Mouse (Mus musculus) inflammation-experienced regulatory T-cells, adult 6 months (primary cell): ENCODE results near the gene St3gal3. TPM values are rescaled to one million over a fixed set of nuclear protein-coding genes. Genes with fewer than 3 reads are reported as not detected.

ENCODE experiments used
- ATAC-seq: one replicate; pipeline ENCODE4 v1.8.0; 2017
- polyA plus RNA-seq, 3 experiments: library from polyadenylated mRNA; unstranded; fragments of 100-300 nt; shearing (Covaris generic); gene quantifications; one replicate each; pipeline ENCODE4 v1.2.1; 2017

St3gal3 gene
- polyA plus RNA-seq, 3 experiments from 2014 or later: 0.40 to 2.4 (median 1.3) TPM

- ATAC-seq: no peak
These were observed 90.2 kb downstream of the St3gal3 start for GRCm38 (mm10) chr4:118044510-118044909.

DNA sequence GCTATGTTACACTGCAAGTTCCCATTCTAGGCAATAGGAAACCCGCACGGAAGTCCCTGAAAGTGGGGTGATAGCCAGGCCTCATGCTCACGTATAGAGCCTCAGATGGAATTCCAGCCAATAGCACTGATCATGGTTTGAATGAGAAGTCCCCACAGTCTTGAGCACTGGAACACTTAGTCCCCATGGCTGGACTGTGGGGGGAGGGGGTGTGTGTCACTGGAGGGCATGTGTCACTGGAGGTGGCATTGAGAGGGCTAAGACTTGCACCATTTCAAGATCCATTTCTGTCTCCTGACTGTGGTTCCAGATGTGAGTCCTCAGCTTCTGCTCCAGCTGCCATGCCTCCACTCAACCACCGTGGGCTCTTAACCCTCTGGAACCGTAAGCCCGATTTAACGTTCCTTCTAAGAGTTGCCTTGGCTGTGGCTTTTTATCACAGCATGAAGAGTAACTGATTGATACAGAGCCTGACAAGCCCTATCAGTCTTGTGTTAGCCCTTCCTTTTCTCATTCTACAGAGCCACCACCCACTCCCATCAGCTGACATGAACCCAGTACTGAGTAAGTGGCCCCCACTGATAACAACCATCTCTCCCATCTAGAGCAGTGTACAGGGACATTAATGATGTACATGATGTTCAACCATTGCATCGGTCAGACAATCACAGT is 91.2 kb downstream of the St3gal3 start:
- ATAC-seq: no peak

- ATAC-seq: no peak
These were observed 91.9 kb downstream of the St3gal3 start for GRCm38 (mm10) chr4:118042671-118043320.

DNA sequence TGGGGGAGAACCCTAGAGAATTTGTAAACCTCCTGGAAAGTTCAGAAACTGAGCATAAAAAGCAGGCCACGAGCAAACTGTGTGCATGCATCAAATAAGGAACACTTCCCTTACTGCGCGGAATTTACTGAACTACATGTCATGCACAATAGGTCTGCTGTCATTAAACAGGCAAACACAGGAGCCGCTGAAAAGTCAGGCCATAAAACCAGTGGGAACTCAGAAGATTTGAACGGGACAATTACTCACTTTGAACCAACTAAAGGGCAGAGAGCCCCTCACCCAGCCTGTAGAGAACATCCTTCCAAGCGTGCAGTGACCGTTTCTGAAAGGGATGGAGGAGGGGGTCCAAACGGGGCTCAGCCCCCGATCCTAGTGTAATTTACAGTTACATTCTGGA is 93.6 kb downstream of the St3gal3 start:
- no peak for ATAC-seq

DNA sequence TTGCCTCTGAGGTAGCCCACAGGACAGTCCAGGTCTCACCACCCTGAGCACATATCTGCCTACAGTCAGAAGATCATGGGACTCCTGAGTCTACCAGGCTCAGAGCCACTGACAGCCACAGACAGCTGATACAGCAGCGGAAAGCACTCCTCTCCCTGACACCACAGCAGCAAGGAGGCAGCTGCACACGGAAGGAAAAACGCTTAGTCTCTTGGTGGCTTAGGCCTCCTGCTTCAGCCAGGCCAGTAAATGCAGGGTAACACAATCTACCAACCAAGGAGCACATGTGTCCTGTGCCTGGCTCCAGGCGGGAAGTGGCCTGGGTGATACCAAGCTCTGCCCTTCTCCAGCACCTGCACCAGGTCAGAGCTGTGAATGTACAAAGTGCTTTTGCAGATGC is 94.1 kb downstream of the St3gal3 start:
- no peak for ATAC-seq

DNA sequence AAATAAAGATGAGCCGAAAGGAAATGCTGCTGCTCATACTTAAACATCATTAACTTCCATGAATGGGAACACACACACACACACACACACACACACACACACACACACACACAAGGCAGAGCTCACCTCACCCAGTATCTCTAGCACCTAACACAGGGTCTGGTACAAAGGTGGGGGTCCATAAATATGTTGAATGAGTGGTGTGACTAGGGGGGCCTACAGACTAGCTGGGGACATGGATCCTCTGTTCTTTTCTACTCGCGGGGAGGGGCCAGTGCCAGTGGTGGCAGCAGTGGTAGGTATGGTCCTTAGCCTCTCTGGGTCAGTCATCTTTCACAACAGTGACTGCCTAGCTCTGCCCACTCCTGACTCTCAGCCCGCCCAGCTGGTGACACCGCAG is 94.8 kb downstream of the St3gal3 start:
- ATAC-seq: no peak

DNA sequence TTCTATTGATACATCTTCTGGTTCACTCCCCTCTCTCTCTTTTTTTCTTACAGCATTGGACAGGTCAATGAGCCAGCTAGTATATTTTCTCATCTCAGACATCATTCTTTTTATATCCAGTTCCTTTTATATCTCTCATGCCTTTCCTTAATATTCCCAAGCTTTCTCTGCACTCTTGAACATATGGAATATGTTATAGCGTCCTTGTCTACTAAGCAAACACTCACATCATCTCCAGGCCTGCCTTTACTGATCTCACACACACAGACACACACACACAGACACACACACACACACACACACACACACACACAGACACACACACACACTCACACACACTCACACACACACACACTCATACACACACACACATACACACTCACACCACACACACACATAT is 96.7 kb downstream of the St3gal3 start:
- no peak for ATAC-seq

GRCm38 (mm10) chr4:118037406-118037805 is 97.3 kb downstream of the St3gal3 start:
- no peak for ATAC-seq

DNA sequence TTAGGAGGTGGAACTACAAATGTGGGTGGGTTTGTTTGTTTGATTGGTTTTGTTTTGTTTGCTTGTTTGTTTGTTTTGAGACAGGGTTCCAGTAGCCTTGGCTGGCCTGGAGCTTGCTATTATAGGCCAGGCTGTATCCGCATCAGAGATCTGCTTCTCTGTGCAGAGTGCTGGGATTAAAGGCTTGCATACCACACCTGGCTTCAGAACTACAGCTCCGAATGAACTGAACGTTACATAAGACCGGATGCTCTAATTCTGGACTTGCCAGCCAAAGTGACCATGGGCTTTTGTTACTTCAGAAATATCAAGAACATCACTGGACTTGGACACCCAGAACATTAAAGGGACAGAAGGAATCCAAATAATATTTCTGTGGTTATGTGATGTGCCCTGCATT is 98.2 kb downstream of the St3gal3 start:
- no peak for ATAC-seq

- no peak for ATAC-seq
These were observed 99.6 kb downstream of the St3gal3 start for GRCm38 (mm10) chr4:118035090-118035489.

GRCm38 (mm10) chr4:118033026-118033425 is 101.7 kb downstream of the St3gal3 start:
- no peak for ATAC-seq

DNA sequence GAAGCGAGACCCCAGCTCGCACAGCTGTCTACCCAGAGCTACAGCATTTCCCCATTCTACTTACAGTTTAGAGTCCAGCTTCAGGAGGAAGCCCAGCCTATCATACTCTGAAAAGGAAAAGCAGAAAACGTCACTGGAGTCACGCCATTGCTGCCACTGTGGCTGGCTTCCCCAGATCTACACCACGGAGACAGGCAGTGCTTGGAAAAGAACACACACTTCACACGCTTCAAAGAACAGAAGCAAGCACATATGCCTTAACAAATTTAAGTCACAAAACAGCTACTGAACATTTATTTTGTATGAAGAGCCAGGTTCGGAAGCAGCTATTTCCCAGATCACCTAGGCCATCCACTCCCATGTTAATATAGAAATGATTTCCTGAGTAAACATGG is 102.9 kb downstream of the St3gal3 start:
- ATAC-seq: no peak

DNA sequence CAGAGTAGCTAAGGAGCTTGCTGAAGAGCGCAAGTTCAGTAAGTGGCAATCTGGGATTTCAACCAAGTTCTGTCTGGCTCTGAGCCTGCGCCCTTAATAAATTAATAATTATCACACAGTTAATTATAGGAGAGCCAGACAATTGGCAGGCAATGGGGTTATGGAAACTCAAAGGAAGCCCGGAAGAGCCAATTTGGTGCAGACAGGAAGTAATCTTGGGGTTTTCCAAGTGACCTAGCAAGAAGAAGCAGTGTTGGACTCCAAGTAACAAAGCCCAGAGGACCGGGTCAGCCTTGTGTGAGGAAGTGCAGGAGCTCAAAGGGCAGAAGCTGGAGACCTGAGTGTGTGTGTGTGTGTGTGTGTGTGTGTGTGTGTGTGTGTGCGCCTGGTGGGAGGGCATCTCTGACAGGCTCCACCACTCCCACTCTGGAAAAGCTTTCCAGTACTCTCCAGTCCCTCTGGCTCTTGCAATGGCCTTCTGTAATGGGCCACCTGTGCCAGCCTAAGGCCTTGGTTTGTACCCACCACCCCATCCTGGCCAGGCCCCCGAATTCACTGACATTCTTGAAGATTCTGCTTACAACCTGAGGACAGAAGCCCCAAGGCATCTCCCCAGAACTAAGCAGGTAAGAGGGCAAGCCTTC is 103.5 kb downstream of the St3gal3 start:
- ATAC-seq: no peak

GRCm38 (mm10) chr4:118030330-118030729 is 104.4 kb downstream of the St3gal3 start:
- no peak for ATAC-seq

DNA sequence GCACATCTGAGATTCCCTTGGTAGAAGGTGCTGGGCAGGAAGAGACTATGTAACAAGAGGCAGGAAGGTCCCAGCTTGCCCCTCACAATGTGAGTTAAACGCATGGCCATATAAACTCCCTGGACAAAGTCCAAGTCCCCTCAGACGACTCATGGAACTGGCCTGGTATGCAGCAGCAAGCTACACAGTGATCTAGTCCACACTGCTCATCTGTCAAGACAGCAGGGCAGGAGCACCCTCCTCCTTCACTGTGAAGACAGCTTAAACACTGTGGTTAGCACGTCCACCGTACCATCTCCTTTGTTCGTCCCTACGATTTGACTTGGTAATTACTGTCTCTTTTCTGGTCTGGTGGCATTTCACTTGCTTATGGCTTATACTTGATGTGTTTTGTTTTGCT is 104.8 kb downstream of the St3gal3 start:
- no peak for ATAC-seq

DNA sequence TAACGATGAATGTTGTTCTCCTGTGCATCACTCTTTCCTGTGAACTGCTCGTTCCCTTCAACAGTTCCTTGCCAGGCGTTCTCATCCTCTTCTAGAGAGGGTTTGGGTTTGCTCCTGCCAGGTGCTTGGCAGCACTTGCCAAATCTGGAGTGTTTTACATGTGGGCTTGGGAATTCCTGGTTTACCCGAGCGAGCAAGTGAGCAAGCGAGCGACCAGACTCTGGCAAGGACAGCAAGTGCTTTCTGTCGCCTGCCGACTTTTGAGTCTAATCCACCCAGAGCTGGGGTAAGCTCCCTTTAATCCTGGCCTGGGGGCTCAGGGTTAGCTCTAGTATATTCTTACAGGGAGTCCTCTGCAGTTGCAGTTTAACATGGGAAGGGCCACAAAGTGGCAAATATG is 105.7 kb downstream of the St3gal3 start:
- no peak for ATAC-seq

GRCm38 (mm10) chr4:118025931-118026330 is 108.8 kb downstream of the St3gal3 start:
- ATAC-seq: no peak

- no peak for ATAC-seq
These were observed 109.3 kb downstream of the St3gal3 start for GRCm38 (mm10) chr4:118025381-118025780.

- no peak for ATAC-seq
These were observed 111.9 kb downstream of the St3gal3 start for GRCm38 (mm10) chr4:118022811-118023210.

GRCm38 (mm10) chr4:118022406-118022805 is 112.3 kb downstream of the St3gal3 start:
- ATAC-seq: no peak

DNA sequence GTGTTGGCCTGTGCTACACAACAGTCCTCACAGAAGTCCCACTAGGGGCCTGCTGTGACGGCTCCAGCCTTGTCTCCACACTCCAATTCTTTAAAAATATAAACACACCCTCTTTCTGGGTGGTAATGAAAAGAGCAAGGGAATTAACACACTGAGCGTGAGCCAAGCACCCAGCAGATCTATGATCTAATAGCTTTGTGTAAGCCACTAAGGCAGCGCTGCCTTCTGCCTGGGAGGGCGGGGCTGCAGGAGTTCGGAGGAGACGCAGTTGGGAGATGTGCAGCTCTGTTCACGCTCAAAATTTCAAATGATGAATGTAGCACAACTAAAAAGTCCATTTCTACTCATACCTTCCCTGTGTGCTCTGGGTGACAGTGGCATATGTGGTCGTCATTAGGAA is 115.1 kb downstream of the St3gal3 start:
- no peak for ATAC-seq

DNA sequence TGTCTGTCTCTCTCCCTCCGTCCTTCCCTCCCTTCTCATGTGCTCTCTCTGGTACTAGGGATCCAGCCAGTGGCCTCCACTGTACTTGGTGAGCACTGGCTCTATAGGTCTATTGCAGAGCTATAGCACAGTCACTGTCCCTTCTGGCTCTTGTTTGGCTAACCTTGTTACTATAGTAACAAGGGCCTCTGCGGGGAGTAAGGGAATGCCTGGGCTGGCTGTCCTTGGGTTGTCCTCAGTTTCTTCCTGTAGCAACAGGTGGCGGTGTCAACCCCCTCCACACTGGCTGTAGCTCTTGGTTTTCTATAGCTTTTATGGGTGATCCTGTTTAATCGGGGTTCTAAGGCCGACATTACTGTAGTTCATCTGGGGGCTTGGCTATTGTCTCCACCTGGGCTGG is 115.5 kb downstream of the St3gal3 start:
- ATAC-seq: no peak

DNA sequence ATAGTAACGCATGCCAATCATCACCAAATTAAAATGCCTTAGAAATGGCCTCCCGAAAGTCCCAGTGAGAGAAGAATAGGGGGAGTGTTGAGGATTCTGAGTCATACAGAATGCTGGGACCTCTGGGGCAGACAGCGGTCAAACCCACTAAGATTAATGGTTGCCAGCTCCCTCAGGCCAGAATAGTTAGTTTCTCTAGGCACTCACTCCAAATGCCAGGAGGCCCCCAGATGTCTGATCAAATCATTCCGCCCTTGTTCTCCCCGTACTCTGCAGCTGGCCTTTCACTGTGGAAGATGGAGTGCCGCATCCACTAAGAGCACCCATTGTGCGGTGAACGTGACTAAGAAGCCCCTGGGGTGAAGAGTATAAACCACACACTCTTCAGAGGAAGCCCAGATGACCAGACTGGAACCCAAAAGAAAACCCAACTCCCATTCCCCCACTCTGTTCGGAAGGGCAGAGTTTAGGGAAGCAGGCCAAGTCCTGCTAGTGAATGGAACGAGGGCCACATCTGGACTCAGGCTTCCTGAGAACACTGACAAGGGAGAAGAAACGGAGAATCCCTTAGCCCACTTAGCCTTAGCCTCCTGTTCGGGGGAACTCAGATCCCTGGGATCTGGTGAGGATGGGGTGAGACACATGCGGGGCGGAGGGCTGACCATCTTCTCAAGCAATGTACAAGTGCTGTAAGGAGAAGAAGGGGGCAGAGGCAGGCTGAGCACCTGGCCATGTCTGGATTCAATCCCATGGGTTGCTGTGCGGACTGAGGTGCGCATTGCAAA is 117.5 kb downstream of the St3gal3 start:
- ATAC-seq: no peak
